8 mouse cellular contexts compared by ENCODE assay signal in genomic region chr2:73791846-73792630, GRCm38 (mm10). TPM values are rescaled to one million over a fixed set of nuclear protein-coding genes. Genes with fewer than 3 reads are reported as not detected.
DNase-seq lines count a peak whose midpoint lies in the region; ATAC-seq and TF ChIP-seq lines count a peak whose summit lies in the region.

No protein-coding gene starts in this region.

- no peak overlapping the region for H3K9ac ChIP-seq in heart, adult 2 months (ENCODE audit: low read depth, low read length)
- H3K9ac ChIP-seq in limb, embryonic 14.5 days (ENCODE audit: low read depth, low read length, severe bottlenecking), result no peak overlapping the region

- peak; percentile 60; the same call in 1 of the 2 replicates for ATAC-seq in limb, embryonic 14.5 days (ENCODE audit: low FRiP score, low read depth)

- no peak for DNase-seq in heart, adult 2 months
- DNase-seq in heart, postnatal 25 days (ENCODE audit: low spot score), result no peak
- DNase-seq in right cerebral cortex, postnatal 4 days, result peak; percentile 12
- no peak for DNase-seq in right cerebral cortex, postnatal 36 days (ENCODE audit: low spot score in 2 of 2)
- DNase-seq in limb, embryonic 14.5 days (ENCODE audit: low spot score), result peak; percentile 47
- peak; percentile 18 to 36 for DNase-seq in thymus, postnatal 36 days
- DNase-seq in urinary bladder, postnatal 4 days (ENCODE audit: low spot score in 2 of 2), result no peak
- DNase-seq in cerebellum, adult 8-10 months, result no peak

- TF ChIP-seq POLR2A in heart, adult 2 months (IDR thresholded peaks at IDR 0.05; ENCODE audit: insufficient read depth, low read depth, low read length), result no peak
- TF ChIP-seq POLR2A in limb, embryonic 14.5 days (IDR thresholded peaks at IDR 0.05; ENCODE audit: borderline replicate concordance, extremely low read depth, insufficient read depth, insufficient read length), result no peak

- no peaks in the 10 kb centered on the region for H3K27me3 ChIP-seq in heart, adult 2 months (ENCODE audit: control insufficient read depth, insufficient read depth, low read length)
- no peaks in the 10 kb centered on the region for H3K27me3 ChIP-seq in limb, embryonic 14.5 days (ENCODE audit: control insufficient read depth, insufficient read depth, low read length)

- H3K4me1 ChIP-seq in heart, adult 2 months (ENCODE audit: control insufficient read depth, insufficient read depth, low read length), result no peaks in the 10 kb centered on the region; the same call in 1 of the 2 replicates
- peaks cover 9% of the 10 kb centered on the region; the same call in 1 of the 2 replicates for H3K4me1 ChIP-seq in limb, embryonic 14.5 days (ENCODE audit: control insufficient read depth, insufficient read depth, low read length)

- no peak overlapping the region for H3K4me3 ChIP-seq in heart, adult 2 months
- H3K4me3 ChIP-seq in limb, embryonic 14.5 days (replicated peaks; ENCODE audit: low read length), result no peak overlapping the region

- WGBS in heart, adult 2 months, result 62% methylated on average over 19 of the region's 19 CpGs
- 47% methylated on average over 19 of the region's 19 CpGs for WGBS in limb, embryonic 14.5 days

- H3K9me3 ChIP-seq in limb, embryonic 14.5 days (ENCODE audit: control insufficient read depth, low read length), result no peaks in the 10 kb centered on the region

- no peaks in the 10 kb centered on the region for H3K36me3 ChIP-seq in heart, adult 2 months (ENCODE audit: control insufficient read depth, insufficient read depth, low read length)
- no peaks in the 10 kb centered on the region for H3K36me3 ChIP-seq in limb, embryonic 14.5 days (ENCODE audit: control insufficient read depth, insufficient read depth, low read length)

- TF ChIP-seq CTCF in heart, adult 2 months (IDR thresholded peaks at IDR 0.05), result peak; percentile 56

- H3K27ac ChIP-seq in heart, adult 2 months, result no peak overlapping the region
- H3K27ac ChIP-seq in limb, embryonic 14.5 days (replicated peaks; ENCODE audit: low read depth, low read length), result no peak overlapping the region

- no peaks in the 10 kb centered on the region for H3K79me2 ChIP-seq in heart, adult 2 months (replicated peaks; ENCODE audit: control insufficient read depth, insufficient read depth, low read length)

- no peak for TF ChIP-seq EP300 in heart, adult 2 months (IDR thresholded peaks at IDR 0.05; ENCODE audit: insufficient read depth, low read depth, low read length)

- intact Hi-C loops in heart, adult 2 months (cut with DNase I), result no loop called here
- intact Hi-C loops in heart, postnatal 25 days (cut with DNase I), result no loop called here

- H3K4me2 ChIP-seq in limb, embryonic 14.5 days (replicated peaks; ENCODE audit: low read depth, low read length, severe bottlenecking), result peak overlapping the region; percentile 10; the same call in 1 of the 2 replicates

RNA-seq across cellular contexts. Expression of gene Chn1, which starts 16.9 kb away (rescaled TPM):
- total RNA-seq in heart, adult 2 months (2021), result 10 to 100 TPM; 33.9 to 35.2 TPM
- 35.2 and 63.3 TPM in 2 replicates for polyA plus RNA-seq in heart, adult 2 months (2012; rRNA removed)
- 10 to 100 TPM; 38.3 to 46.0 TPM for total RNA-seq in heart, postnatal 25 days (2021)
- polyA plus RNA-seq in limb, embryonic 14.5 days (2012; rRNA removed), result 47.8 and 52.8 TPM in 2 replicates
- polyA plus RNA-seq in limb, embryonic 14.5 days (2014; fragmentation: Nextera tagmentation; extraction: Ambion mirVana), result 29.3 and 34.8 TPM in 2 replicates

Comparison
In these comparisons a context has a peak if more than half of its experiments do, and no peak if none do; other contexts are left out.
1. DNase-seq: peak in right cerebral cortex, postnatal 4 days (single experiment), limb, embryonic 14.5 days (single experiment) and thymus, postnatal 36 days (2 of 2); none in heart, adult 2 months (0 of 2), heart, postnatal 25 days (single experiment), right cerebral cortex, postnatal 36 days (0 of 2), urinary bladder, postnatal 4 days (0 of 2) and cerebellum, adult 8-10 months (single experiment).